Mouse (Mus musculus) myocyte (in vitro differentiated cells): ENCODE measurements at regions not wholly inside any gene's neighbourhood (a gene's known extent, or its start where the extent isn't known, plus 50 kb on each side); places are given as distances from the start of the nearest gene placed in this dataset.

Experiments used
- H3K27me3 ChIP-seq: one replicate; pipeline ENCODE4 v1.6.1; 2011; ENCODE audit not compliant: control insufficient read depth, insufficient read depth, insufficient read length
- H3K36me3 ChIP-seq: one replicate; pipeline ENCODE4 v1.6.1; 2011; ENCODE audit not compliant: control insufficient read depth, insufficient read depth
- H3K4me2 ChIP-seq: one replicate; pipeline ENCODE4 v1.6.1; 2011; ENCODE audit warnings: low read depth, control low read depth
- H3K4me3 ChIP-seq: one replicate; pipeline ENCODE4 v1.5.1; 2011; ENCODE audit warnings: mild to moderate bottlenecking, control low read depth, moderate library complexity
- H3K79me2 ChIP-seq: one replicate; pipeline ENCODE4 v1.6.1; 2011; ENCODE audit not compliant: control insufficient read depth, insufficient read depth
- H3ac ChIP-seq: one replicate; pipeline ENCODE4 v1.6.1; 2011; ENCODE audit not compliant: control insufficient read depth, insufficient read length
- CEBPB ChIP-seq: IDR thresholded peaks from 2 replicates; pipeline ENCODE4 v1.6.1; 2011; ENCODE audit warnings: mild to moderate bottlenecking, moderate library complexity; ENCODE audit not compliant: poor library complexity, insufficient read depth, severe bottlenecking
- E2F4 ChIP-seq: IDR thresholded peaks from one replicate; pipeline ENCODE4 v1.6.1; 2011; ENCODE audit warnings: mild to moderate bottlenecking, control low read depth, moderate library complexity; ENCODE audit not compliant: insufficient read depth
- MAX ChIP-seq: IDR thresholded peaks from one replicate; pipeline ENCODE4 v1.6.1; 2011; ENCODE audit warnings: low read depth, mild to moderate bottlenecking, control low read depth
- MYOD1 ChIP-seq, 3 experiments: IDR thresholded peaks; one replicate each; pipeline ENCODE4 v1.6.1; 2011; ENCODE audit warnings: control low read depth in 2 of 3, low read depth in 2 of 3, mild to moderate bottlenecking in 2 of 3, moderate library complexity in 1 of 3; ENCODE audit not compliant: insufficient read length in 2 of 3, control insufficient read depth in 1 of 3
- MYOG ChIP-seq, 3 experiments: IDR thresholded peaks; one replicate each; pipeline ENCODE4 v1.6.1; 2011; ENCODE audit warnings: control low read depth in 2 of 3, low read depth in 2 of 3, mild to moderate bottlenecking in 2 of 3; ENCODE audit not compliant: insufficient read length in 2 of 3, control insufficient read depth in 1 of 3, insufficient read depth in 1 of 3
- POLR2A ChIP-seq: IDR thresholded peaks from one replicate; pipeline ENCODE4 v1.6.1; 2011; ENCODE audit warnings: low read depth, mild to moderate bottlenecking, control low read depth, moderate library complexity; ENCODE audit not compliant: insufficient read length
- POLR2AphosphoS2 ChIP-seq: IDR thresholded peaks from one replicate; pipeline ENCODE4 v1.6.1; 2011; ENCODE audit warnings: low read depth, control low read depth; ENCODE audit not compliant: insufficient read length
- REST ChIP-seq: IDR thresholded peaks from one replicate; pipeline ENCODE4 v1.6.1; 2011; ENCODE audit warnings: mild to moderate bottlenecking, control low read depth, moderate library complexity; ENCODE audit not compliant: insufficient read depth, insufficient read length
- SRF ChIP-seq: IDR thresholded peaks from one replicate; pipeline ENCODE4 v1.6.1; 2011; ENCODE audit warnings: low read depth; ENCODE audit not compliant: control insufficient read depth, insufficient read length
- TCF12 ChIP-seq: IDR thresholded peaks from one replicate; pipeline ENCODE4 v1.6.1; 2011; ENCODE audit warnings: mild to moderate bottlenecking, control low read depth; ENCODE audit not compliant: poor library complexity, insufficient read depth, severe bottlenecking
- TCF3 ChIP-seq: IDR thresholded peaks from one replicate; pipeline ENCODE4 v1.6.1; 2011; ENCODE audit warnings: low read depth, control low read depth; ENCODE audit not compliant: insufficient read length
- USF1 ChIP-seq: IDR thresholded peaks from one replicate; pipeline ENCODE4 v1.6.1; 2011; ENCODE audit warnings: low read depth, mild to moderate bottlenecking, control low read depth, moderate library complexity

DNA sequence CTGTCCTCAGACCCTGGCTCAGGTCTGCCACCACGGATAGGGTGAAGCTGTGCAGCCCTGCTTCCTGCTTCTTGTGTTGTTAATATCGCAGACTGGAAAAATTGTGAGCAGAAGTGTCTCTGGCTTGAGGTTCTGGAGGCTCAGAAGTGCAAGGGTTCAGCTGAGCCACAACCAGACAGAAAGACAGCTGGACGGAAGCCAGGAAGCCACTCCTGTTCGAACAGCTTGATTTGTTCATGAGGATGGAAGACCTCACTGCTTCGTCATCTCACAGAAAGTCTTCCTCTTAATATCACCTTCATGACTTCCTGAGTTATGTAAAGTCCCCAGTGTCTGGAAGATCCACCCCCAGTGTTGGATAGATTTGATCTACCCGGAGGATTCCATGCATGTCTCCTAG, 62.0 kb upstream of the Gm26897 start:
- no peak overlapping the region for H3ac ChIP-seq
- H3K4me3 ChIP-seq, result no peak overlapping the region
- H3K27me3 ChIP-seq, result peaks cover 7% of the 10 kb centered on the region
- H3K4me2 ChIP-seq, result no peak overlapping the region
- H3K79me2 ChIP-seq, result no peaks in the 10 kb centered on the region
- no peaks in the 10 kb centered on the region for H3K36me3 ChIP-seq
- no peak for TF ChIP-seq REST
- no peak for TF ChIP-seq CEBPB
- TF ChIP-seq TCF3, result no peak

GRCm38 (mm10) chr5:111674976-111675672, 58.6 kb upstream of the Gm26897 start:
- no peak for TF ChIP-seq SRF
- TF ChIP-seq REST, result no peak
- no peak for TF ChIP-seq POLR2A
- TF ChIP-seq MYOG (IDR thresholded peaks at IDR 0.05; ENCODE audit: control insufficient read depth in 1 of 3, insufficient read depth in 1 of 3, insufficient read length in 2 of 3, low read depth in 2 of 3), result no peak
- no peak for TF ChIP-seq MYOD1 (IDR thresholded peaks at IDR 0.05; ENCODE audit: control insufficient read depth in 1 of 3, insufficient read length in 2 of 3, low read depth in 2 of 3)
- TF ChIP-seq TCF3, result no peak
- Histone ChIP-seq H3K4me2 (peak overlapping the region; percentile 49), H3ac (no peak overlapping the region), H3K79me2 (no peaks in the 10 kb centered on the region), H3K27me3 (peaks cover 28% of the 10 kb centered on the region), H3K36me3 (no peaks in the 10 kb centered on the region), H3K4me3 (no peak overlapping the region)

- no peaks in the 10 kb centered on the region for H3K79me2 ChIP-seq
- peaks cover 29% of the 10 kb centered on the region for H3K27me3 ChIP-seq
- no peak overlapping the region for H3ac ChIP-seq
- H3K4me3 ChIP-seq, result no peak overlapping the region
- peak overlapping the region; percentile 49 for H3K4me2 ChIP-seq
- no peaks in the 10 kb centered on the region for H3K36me3 ChIP-seq
- TF ChIP-seq SRF (no peak), MYOG (IDR thresholded peaks at IDR 0.05; ENCODE audit: control insufficient read depth in 1 of 3, insufficient read depth in 1 of 3, insufficient read length in 2 of 3, low read depth in 2 of 3) (no peak), POLR2AphosphoS2 (no peak), TCF12 (no peak), MAX (no peak), E2F4 (no peak), CEBPB (no peak), TCF3 (no peak), USF1 (no peak), POLR2A (no peak), REST (no peak)
These were observed 58.0 kb upstream of the Gm26897 start for GRCm38 (mm10) chr5:111675673-111676261.

- H3K36me3 ChIP-seq, result no peaks in the 10 kb centered on the region
- no peak overlapping the region for H3K4me2 ChIP-seq
- H3K27me3 ChIP-seq, result peaks cover 42% of the 10 kb centered on the region
- H3K4me3 ChIP-seq, result no peak overlapping the region
- no peak overlapping the region for H3ac ChIP-seq
- no peak for TF ChIP-seq CEBPB
- TF ChIP-seq TCF12, result no peak
- H3K79me2 ChIP-seq, result no peaks in the 10 kb centered on the region
These were observed 55.8 kb upstream of the Gm26897 start for GRCm38 (mm10) chr5:111677847-111678311.

GRCm38 (mm10) chr5:111678496-111678895, 55.2 kb upstream of the Gm26897 start:
- Histone ChIP-seq H3K79me2 (no peaks in the 10 kb centered on the region), H3K4me3 (no peak overlapping the region), H3K36me3 (no peaks in the 10 kb centered on the region), H3K4me2 (no peak overlapping the region), H3K27me3 (peaks cover 48% of the 10 kb centered on the region), H3ac (no peak overlapping the region)
- TF ChIP-seq POLR2AphosphoS2, result no peak
- no peak for TF ChIP-seq REST
- TF ChIP-seq TCF3, result no peak
- no peak for TF ChIP-seq MAX
